In the genomic region with DNA sequence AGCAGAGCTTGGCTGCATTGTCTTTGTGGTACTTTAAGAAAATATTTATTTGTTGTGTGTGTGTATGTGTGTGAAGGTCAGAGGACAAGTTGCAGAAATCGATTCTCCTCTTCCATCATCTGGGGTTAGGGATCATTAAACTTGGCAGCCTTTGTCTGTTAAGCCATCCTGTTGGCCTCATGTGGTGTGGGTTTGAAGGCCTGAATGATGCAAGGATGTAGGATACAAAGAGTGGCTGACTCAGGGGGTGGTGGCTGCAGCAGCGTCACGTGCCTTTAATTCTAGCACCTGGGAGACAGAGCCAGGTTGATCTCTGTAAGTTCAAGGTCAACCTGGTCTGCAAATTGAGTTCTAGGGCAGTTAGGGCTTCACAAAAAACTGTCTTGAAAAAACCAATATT, we compare ENCODE assay signal across 32 mouse cellular contexts. TPM values are rescaled to one million over a fixed set of nuclear protein-coding genes. Genes with fewer than 3 reads are reported as not detected.
"Had no signal": no experiment of that assay in that cellular context is flagged by ENCODE, and none has a peak within 500 bp of the region (broad histone marks: within the 10 kb centered on the region; RNA-seq: fewer than 3 reads in every experiment).

No protein-coding gene starts in this region.

- H3K27me3 ChIP-seq: kidney, embryonic 15.5 days; limb, embryonic 13.5 days; liver, embryonic 15.5 days had no signal

- H3K9me3 ChIP-seq: kidney, embryonic 15.5 days; liver, embryonic 15.5 days had no signal

- H3K36me3 ChIP-seq: kidney, embryonic 15.5 days; limb, embryonic 10.5 days; limb, embryonic 13.5 days; liver, embryonic 15.5 days had no signal

- H3K4me2 ChIP-seq: kidney, embryonic 15.5 days; limb, embryonic 13.5 days; liver, embryonic 15.5 days; midbrain, embryonic 11.5 days had no signal

- DNase-seq: kidney, adult 8-10 months; kidney, postnatal 10 days; kidney, postnatal 36 days; layer of hippocampus, adult 9-11 months; liver; lung, adult 2 months; lung, postnatal 14 days; lung, postnatal 4 days; midbrain, embryonic 14.5 days; right cerebral cortex, adult 18-20 months; right cerebral cortex, postnatal 14 days; right cerebral cortex, postnatal 4 days; thymus, adult 2 months; thymus, postnatal 14 days; thymus, postnatal 4 days had no signal

- H3K4me1 ChIP-seq: kidney, embryonic 15.5 days; limb, embryonic 10.5 days; limb, embryonic 13.5 days; liver, embryonic 15.5 days had no signal

- H3K27ac ChIP-seq: kidney, embryonic 15.5 days; layer of hippocampus, adult 2 months; limb, embryonic 10.5 days; limb, embryonic 13.5 days; liver, embryonic 15.5 days; stomach, postnatal 0 days had no signal

- H3K9ac ChIP-seq: kidney, embryonic 15.5 days; limb, embryonic 13.5 days; liver, embryonic 15.5 days had no signal

- H3K4me3 ChIP-seq: kidney, embryonic 15.5 days; layer of hippocampus, adult 2 months; limb, embryonic 10.5 days; limb, embryonic 13.5 days; liver, embryonic 15.5 days had no signal

RNA-seq across cellular contexts. Expression of gene Gm11077, which starts 16.5 kb away (rescaled TPM):
- total RNA-seq: layer of hippocampus, adult 2 months; layer of hippocampus, postnatal 25 days; left cerebral cortex, adult 18-20 months; left cerebral cortex, postnatal 25 days; megakaryocyte progenitor cell, adult 5-6 weeks; megakaryocyte-erythroid progenitor cell, adult 5-6 weeks; midbrain, postnatal 0 days had no signal
- polyA plus RNA-seq: kidney, embryonic 15.5 days; limb, embryonic 10.5 days; limb, embryonic 13.5 days; liver, embryonic 15.5 days; lung, adult 2 months; lung, embryonic 16.5 days; midbrain, embryonic 11.5 days; midbrain, embryonic 14.5 days; midbrain, postnatal 0 days; neural tube, embryonic 11.5 days; neural tube, embryonic 14.5 days; stomach, embryonic 14.5 days; stomach, postnatal 0 days; thymus, adult 2 months had no signal
